Mouse (Mus musculus): ENCODE measurements around the gene Gm7029.

Gm7029 gene

GRCm38 (mm10) chr17:33913264-33913663, 39.6 kb downstream of the Gm7029 start:
- DNase-seq (ENCODE audit: low spot score in 2 of 2): no peak

GRCm38 (mm10) chr17:33913905-33914304, 40.3 kb downstream of the Gm7029 start:
- DNase-seq (ENCODE audit: low spot score in 2 of 2): no peak

GRCm38 (mm10) chr17:33914969-33915391, 41.3 kb downstream of the Gm7029 start:
- no peak for DNase-seq (ENCODE audit: low spot score in 2 of 2)

- DNase-seq (ENCODE audit: low spot score in 2 of 2): peak; percentile 87 to 95
These were observed 42.1 kb downstream of the Gm7029 start, which contains the start of the genes Tapbp and Zbtb22 for GRCm38 (mm10) chr17:33915671-33916250. Gene Tapbp (plus strand): TSS chr17:33915899. Gene Zbtb22 (plus strand): TSS chr17:33915904.

- DNase-seq (ENCODE audit: low spot score in 2 of 2): no peak
These were observed 42.7 kb downstream of the Gm7029 start for GRCm38 (mm10) chr17:33916294-33916693.

GRCm38 (mm10) chr17:33916847-33917655, 43.4 kb downstream of the Gm7029 start:
- DNase-seq (ENCODE audit: low spot score in 2 of 2): no peak

GRCm38 (mm10) chr17:33917656-33918292, 44.1 kb downstream of the Gm7029 start:
- no peak for DNase-seq (ENCODE audit: low spot score in 2 of 2)

- DNase-seq (ENCODE audit: low spot score in 2 of 2): no peak
These were observed 44.9 kb downstream of the Gm7029 start for GRCm38 (mm10) chr17:33918293-33919203.

- peak in 1 of 2 experiments; percentile 50 for DNase-seq (ENCODE audit: low spot score in 2 of 2)
These were observed 46.0 kb downstream of the Gm7029 start for GRCm38 (mm10) chr17:33919351-33920281.

GRCm38 (mm10) chr17:33920282-33921097, 46.9 kb downstream of the Gm7029 start:
- DNase-seq (ENCODE audit: low spot score in 2 of 2): peak; percentile 62 to 83

GRCm38 (mm10) chr17:33921361-33921760, 47.7 kb downstream of the Gm7029 start:
- no peak for DNase-seq (ENCODE audit: low spot score in 2 of 2)

Data from cerebellum, postnatal 4 days (tissue).